Mouse (Mus musculus) kidney, embryonic 14.5 days (tissue): ENCODE results near the gene Alkbh8. TPM values are rescaled to one million over a fixed set of nuclear protein-coding genes. Genes with fewer than 3 reads are reported as not detected.
A peak's percentile ranks its signal among the peaks of the same experiment; 100 is the strongest.
"Not testable (repeated sequence)": the region's sequence is repeated elsewhere in the genome, so short reads cannot be mapped to it uniquely, and the experiment has no call there.

ENCODE experiments used
- ATAC-seq: fragments of 200-750 bp; cut with Nextera tagmentation; 2 replicates; pipeline ENCODE4 v1.8.0; 2017; ENCODE audit warnings: moderate number of reproducible peaks, mild to moderate bottlenecking, moderate TSS enrichment, moderate library complexity; ENCODE audit not compliant: low FRiP score, low TSS enrichment
- H3K27ac ChIP-seq: fragments of 300-500 bp; sonication (generic); 2 replicates; pipeline ENCODE4 v1.5.1; 2014; ENCODE audit warnings: low read depth, mild to moderate bottlenecking, low read length, moderate library complexity, mixed read lengths
- H3K27me3 ChIP-seq: fragments of 300-500 bp; sonication (generic); 2 replicates; pipeline ENCODE4 v1.6.1; 2014; ENCODE audit warnings: mild to moderate bottlenecking, low read length; ENCODE audit not compliant: control insufficient read depth, insufficient read depth
- H3K36me3 ChIP-seq: fragments of 300-500 bp; sonication (generic); 2 replicates; pipeline ENCODE4 v1.6.1; 2014; ENCODE audit warnings: low read length, mixed read lengths; ENCODE audit not compliant: control insufficient read depth, insufficient read depth
- H3K4me1 ChIP-seq: fragments of 300-500 bp; sonication (generic); 2 replicates; pipeline ENCODE4 v1.6.1; 2014; ENCODE audit warnings: low read length, mixed read lengths; ENCODE audit not compliant: control insufficient read depth, insufficient read depth
- H3K4me2 ChIP-seq: fragments of 300-500 bp; sonication (generic); replicated peaks from 2 replicates; pipeline ENCODE4 v1.6.1; 2014; ENCODE audit warnings: low read depth, mild to moderate bottlenecking, low read length
- H3K4me3 ChIP-seq: fragments of 300-500 bp; sonication (generic); 2 replicates; pipeline ENCODE4 v1.5.1; 2014; ENCODE audit warnings: mild to moderate bottlenecking, low read length
- H3K9ac ChIP-seq: fragments of 300-500 bp; sonication (generic); 2 replicates; pipeline ENCODE4 v1.6.1; 2014; ENCODE audit warnings: low read depth, mild to moderate bottlenecking, low read length, moderate library complexity
- H3K9me3 ChIP-seq: fragments of 300-500 bp; sonication (generic); 2 replicates; pipeline ENCODE4 v1.6.1; 2016; ENCODE audit warnings: low read length; ENCODE audit not compliant: control insufficient read depth
- WGBS: fragments of 180-500 bp; shearing (Covaris S2); extraction: QIAGEN DNeasy Blood & Tissue Kit; methylation state at CpG from one replicate; pipeline ENCODE4 v1.1.7; 2014; 5-methylcytosine and 5-hydroxymethylcytosine counted together
- polyA plus RNA-seq: library from polyadenylated mRNA; unstranded; fragments of >200 nt; fragmentation: Nextera tagmentation; extraction: Ambion mirVana; gene quantifications from 2 replicates; pipeline ENCODE4 v1.2.1, GENCODE M21; 2014

The Alkbh8 gene
- polyA plus RNA-seq: 26.5 and 34.3 TPM in 2 replicates

DNA sequence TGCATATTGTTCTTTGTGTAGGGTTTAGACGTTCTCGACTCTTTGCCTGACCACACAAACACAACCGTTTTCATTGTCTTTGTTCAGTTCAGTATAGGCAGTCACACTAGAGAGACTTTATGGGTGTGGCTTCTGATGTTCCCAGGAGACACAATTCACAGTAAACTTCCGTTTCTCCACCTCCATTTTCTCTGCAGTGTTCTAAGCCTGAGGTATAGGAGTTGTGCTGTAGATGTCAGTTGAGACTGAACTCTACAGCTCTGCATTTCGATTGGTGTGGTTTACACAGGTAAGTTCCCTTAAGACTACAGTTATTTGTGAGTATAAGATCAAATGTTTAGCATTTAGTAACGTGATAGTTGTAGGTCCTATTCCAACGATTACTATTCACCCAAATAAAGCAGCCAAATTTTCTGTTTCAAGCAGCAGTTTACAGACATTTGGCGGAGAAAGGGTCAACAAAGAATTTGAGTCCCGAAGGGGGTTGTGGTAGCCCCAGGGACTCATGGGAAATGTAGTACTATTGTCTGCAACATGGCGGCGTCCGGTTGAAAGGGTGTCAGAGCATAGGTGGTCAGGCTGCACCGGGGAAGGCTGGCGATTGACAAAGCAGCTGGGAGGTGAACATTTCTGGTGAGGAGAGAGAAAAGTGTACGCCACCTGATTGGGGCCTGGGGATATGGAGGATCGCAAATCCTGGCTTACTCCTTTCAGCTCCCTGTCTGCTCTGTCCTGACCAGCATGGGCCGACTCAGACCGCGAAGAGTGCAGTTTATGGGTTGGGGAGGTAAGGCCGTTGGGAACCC lies at the start of gene Alkbh8:
Gene Alkbh8, plus strand, starts transcription at position 179 of the 806 bp plus-strand sequence.
- peak; percentile 98 for ATAC-seq
- no peaks in the 10 kb centered on the region for H3K9me3 ChIP-seq
- 0 out of 2 replicates have a peak, but pooled peaks cover 3% of the 10 kb centered on the region for H3K4me1 ChIP-seq
- H3K27ac ChIP-seq: peak within 1 kb of the TSS; percentile 62; the same call in 1 of the 2 replicates
- peak within 1 kb of the TSS; percentile 51 for H3K4me2 ChIP-seq
- H3K9ac ChIP-seq: peak within 1 kb of the TSS; percentile 72
- no peaks in the 10 kb centered on the region for H3K27me3 ChIP-seq
- WGBS: 7% methylated on average over 20 of the region's 20 CpGs
- peaks cover 14% of the 10 kb centered on the region; the same call in 1 of the 2 replicates for H3K36me3 ChIP-seq
- H3K4me3 ChIP-seq: peak within 1 kb of the TSS; percentile 69

DNA sequence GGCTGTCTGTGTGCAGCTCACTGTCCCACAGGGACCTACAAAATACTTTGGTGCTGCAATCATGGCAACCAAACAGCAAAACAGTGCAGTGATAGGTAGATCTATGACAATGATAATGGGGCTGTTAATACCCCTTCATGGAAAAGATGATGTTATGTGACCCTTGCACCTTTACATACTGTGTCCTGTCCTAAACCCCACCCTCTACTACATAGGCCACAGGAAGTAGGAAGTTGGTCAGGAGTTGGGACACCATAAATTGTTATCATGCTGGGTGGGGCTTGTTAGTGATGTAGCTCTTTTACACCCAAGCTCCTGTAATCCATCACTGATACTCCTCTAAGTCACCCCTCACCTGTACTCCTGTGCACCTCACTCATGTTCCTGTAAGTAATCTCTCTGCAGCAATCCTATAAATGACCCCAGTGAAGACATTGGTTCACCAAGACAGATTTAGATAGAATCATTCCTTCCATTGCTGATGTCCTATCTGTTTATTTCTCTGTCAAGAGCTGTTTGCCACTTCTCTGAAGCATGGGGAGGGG lies 25.6 kb upstream of the Alkbh8 start:
- H3K4me1 ChIP-seq: no peaks in the 10 kb centered on the region

DNA sequence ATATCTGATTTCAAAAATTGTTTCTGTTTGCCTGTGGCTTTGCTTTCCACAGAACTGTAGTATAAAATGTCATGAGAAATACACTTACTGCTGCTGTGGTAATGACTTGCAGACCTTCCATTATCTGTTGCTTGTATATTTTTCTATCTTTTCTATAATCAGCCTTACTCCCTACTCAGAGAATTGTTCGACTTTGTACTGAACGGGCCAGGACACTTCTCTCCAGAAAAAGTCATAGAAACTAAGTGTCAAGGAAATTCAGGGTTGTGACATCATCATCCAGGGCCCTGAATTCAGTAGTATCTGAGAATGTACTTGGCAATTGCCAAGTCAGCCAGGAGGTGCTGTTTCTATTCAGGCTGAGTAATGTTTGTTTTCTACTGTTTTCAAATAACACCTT lies 24.9 kb upstream of the Alkbh8 start:
- H3K4me1 ChIP-seq: no peaks in the 10 kb centered on the region
- WGBS: 83% methylated on average over 2 of the region's 2 CpGs
- ATAC-seq: no peak
- H3K27ac ChIP-seq: no peak overlapping the region
- H3K27me3 ChIP-seq: no peaks in the 10 kb centered on the region
- H3K36me3 ChIP-seq: no peaks in the 10 kb centered on the region
- H3K9ac ChIP-seq: no peak overlapping the region
- H3K4me2 ChIP-seq: no peak overlapping the region
- H3K4me3 ChIP-seq: no peak overlapping the region
- H3K9me3 ChIP-seq: no peaks in the 10 kb centered on the region

More for the DNA sequence above, 25.6 kb upstream of the Alkbh8 start:
- Histone ChIP-seq H3K27ac (no peak overlapping the region), H3K9me3 (no peaks in the 10 kb centered on the region), H3K27me3 (no peaks in the 10 kb centered on the region), H3K9ac (no peak overlapping the region), H3K4me2 (no peak overlapping the region), H3K4me3 (no peak overlapping the region), H3K36me3 (no peaks in the 10 kb centered on the region)
- no peak for ATAC-seq

DNA sequence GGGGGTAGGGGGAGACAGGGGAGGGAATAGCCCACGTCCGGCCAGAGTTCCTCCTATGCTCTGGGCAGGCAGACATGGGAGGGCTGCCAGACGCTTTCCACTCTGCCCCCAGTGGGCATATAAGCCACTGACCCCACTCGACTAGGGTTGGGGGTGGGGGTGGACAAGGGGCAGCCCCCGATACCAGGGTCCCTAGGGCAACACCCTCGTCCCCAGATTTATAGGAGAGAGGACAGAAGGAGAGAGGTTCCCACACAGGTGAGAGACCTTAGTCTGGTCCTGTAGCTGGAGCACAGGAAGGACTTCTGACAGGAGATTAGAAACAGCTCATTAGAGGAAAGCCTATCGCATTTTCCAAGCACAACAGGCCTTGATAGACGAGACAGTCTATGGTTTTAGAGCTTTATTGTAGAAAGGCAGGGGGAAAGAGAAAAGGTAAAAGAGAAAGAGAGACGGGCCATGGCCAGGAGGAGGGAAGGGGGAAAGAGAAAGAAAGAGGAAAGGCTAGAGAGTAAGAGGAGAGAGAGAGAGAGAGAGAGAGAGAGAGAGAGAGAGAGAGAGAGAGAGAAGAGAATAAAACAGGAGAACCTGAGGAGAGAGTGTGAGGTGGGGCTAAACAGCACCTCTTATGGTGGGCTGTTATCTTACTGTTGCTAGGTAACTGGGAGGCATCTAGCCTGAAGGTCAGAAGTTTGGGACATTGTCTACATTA lies 7.4 kb upstream of the Alkbh8 start:
- H3K27me3 ChIP-seq, H3K4me3 ChIP-seq, H3K4me1 ChIP-seq, H3K27ac ChIP-seq, H3K36me3 ChIP-seq, ATAC-seq, H3K9ac ChIP-seq, H3K4me2 ChIP-seq, H3K9me3 ChIP-seq: not testable (repeated sequence)
- WGBS: 54% methylated on average over 9 of the region's 9 CpGs

DNA sequence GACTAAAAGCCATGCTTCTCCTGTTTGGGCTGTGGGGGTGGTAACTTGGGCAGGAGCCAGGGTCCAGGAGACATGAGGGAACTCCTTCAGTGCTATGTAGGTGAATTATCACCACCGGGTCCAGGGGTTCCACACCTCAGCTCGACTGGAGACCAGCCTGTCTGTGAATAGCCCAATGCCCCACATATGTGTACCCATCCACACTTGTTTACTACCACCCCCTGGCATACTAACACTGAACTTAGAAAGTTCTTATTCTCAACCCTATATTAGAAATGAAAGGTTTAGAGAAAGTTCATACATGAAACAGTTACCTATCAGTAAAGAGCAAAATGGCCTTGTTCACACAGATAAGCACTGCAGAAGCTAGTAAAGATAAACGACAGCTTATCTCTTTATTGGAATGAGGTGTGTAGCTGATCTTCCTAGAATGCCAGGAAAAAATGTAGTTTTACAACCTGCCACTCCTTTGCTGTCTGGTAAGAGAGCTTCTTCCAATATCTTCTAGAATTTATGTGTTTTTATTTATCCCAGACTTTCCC lies 6.8 kb upstream of the Alkbh8 start:
- Histone ChIP-seq H3K36me3 (no peaks in the 10 kb centered on the region), H3K27me3 (no peaks in the 10 kb centered on the region), H3K4me1 (no peaks in the 10 kb centered on the region), H3K27ac (no peak overlapping the region), H3K4me3 (no peak overlapping the region), H3K9me3 (no peaks in the 10 kb centered on the region), H3K9ac (no peak overlapping the region), H3K4me2 (no peak overlapping the region)
- WGBS: 61% methylated on average over 3 of the region's 3 CpGs
- ATAC-seq: no peak

DNA sequence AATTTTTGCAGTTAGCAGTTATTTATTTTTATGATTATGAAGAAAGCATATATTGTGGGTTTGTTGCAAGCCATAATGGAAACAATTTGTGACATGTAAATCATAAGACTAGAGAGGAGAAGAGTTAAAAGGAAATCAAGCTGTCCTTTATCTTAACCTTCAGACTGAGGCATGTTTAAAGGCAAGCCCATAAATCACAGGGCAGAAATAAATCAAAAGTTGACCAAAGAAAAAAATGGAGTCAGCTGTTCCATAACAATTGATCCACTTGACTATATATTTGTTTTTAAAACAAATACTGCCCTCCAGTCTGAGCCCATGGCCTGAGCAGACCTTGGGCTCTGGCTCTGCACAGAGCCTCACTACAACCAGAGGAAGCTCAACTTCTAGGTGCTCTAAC lies 4.6 kb upstream of the Alkbh8 start:
- no peaks in the 10 kb centered on the region for H3K9me3 ChIP-seq
- H3K27me3 ChIP-seq: no peaks in the 10 kb centered on the region
- ATAC-seq: no peak
- H3K36me3 ChIP-seq: no peaks in the 10 kb centered on the region
- no peak overlapping the region for H3K4me3 ChIP-seq
- no peaks in the 10 kb centered on the region for H3K4me1 ChIP-seq
- no peak overlapping the region for H3K9ac ChIP-seq
- H3K4me2 ChIP-seq: no peak overlapping the region
- H3K27ac ChIP-seq: no peak overlapping the region

DNA sequence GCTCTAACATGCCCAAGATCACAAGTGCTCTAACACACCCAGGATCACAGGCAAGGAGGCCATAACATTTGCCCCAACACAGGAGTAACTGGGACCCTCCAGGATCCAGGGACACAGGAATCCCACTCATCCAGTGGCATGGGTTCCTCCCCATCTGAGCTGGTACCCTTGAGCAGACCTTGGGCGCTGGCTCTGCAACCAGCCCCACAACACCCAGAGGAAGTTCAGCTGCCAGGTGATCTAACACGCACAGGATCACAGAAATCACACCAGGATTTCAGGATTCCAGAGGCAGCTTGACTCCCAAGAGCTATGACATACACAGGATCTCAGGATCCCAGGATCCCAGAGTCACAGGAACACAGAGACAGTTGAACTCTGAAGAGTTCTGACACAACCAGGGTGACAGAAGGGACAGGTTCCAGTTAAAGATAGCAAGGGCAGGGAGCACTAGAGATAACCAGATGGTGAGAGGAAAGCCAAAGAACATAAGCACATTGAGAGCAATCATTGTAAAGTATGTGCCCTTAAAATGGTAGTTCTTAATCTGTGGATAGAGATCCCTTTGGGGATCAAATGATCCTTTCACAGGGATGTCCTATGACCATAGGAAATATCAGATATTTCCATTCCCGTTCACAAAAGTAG lies 4.1 kb upstream of the Alkbh8 start:
- Histone ChIP-seq H3K4me1 (no peaks in the 10 kb centered on the region), H3K27ac (no peak overlapping the region), H3K4me3 (no peak overlapping the region), H3K27me3 (no peaks in the 10 kb centered on the region), H3K9ac (no peak overlapping the region), H3K4me2 (no peak overlapping the region), H3K36me3 (no peaks in the 10 kb centered on the region), H3K9me3 (no peaks in the 10 kb centered on the region)
- ATAC-seq: no peak
- 79% methylated on average over 3 of the region's 3 CpGs for WGBS

DNA sequence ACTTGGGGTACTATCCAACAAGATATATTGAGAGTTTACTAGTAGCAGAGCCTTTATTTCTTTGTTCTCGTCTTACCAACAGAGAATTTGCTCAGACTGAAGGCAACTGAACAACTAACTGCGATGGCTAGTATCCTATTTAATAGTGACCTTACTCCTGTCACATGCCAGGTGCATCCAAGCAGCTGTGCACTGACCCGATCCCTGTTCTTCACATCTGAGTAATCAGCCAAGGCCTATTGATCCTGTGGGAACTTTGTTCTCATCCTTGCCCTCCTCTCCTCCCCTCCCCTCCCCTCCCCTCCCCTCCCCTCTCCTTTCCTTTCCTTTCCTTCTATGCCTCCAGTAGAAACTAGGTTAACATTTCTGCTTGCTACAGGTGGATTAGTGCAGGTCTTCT lies 1.7 kb downstream of the Alkbh8 start:
- no peak for ATAC-seq
- Histone ChIP-seq H3K36me3 (peaks cover 23% of the 10 kb centered on the region; the same call in 1 of the 2 replicates), H3K4me2 (peak overlapping the region; percentile 51), H3K4me1 (0 out of 2 replicates have a peak, but pooled peaks cover 3% of the 10 kb centered on the region), H3K27me3 (no peaks in the 10 kb centered on the region), H3K9me3 (no peaks in the 10 kb centered on the region), H3K4me3 (no peak overlapping the region), H3K27ac (no peak overlapping the region), H3K9ac (no peak overlapping the region)
- WGBS: 78% methylated on average over 3 of the region's 3 CpGs
